In the genomic region with DNA sequence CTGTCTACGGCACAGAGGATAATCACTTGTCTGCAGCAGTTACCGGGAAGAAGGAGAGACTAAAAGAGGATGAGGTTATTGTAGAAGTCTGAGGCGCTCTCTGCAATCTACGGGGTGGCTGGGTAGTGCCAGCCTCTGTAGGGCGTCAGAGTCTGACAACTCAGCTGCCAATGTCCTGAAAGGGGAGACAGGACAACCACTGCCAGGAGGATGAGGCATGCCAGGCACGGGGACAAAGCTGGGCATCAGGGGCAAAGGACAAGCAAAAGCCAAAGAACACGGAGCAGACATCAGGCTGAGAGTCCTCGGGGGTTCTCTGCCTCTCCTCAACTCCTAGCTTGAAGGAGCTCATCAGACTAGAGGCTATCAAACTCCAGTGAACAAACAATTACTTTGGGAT, we compare ENCODE assay signal across 16 mouse cellular contexts.
"Had no signal": no experiment of that assay in that cellular context is flagged by ENCODE, and none has a peak within 500 bp of the region (broad histone marks: within the 10 kb centered on the region; RNA-seq: fewer than 3 reads in every experiment).

No protein-coding gene starts in this region.

- H3K27ac ChIP-seq: kidney, embryonic 15.5 days; liver, embryonic 15.5 days; midbrain, embryonic 10.5 days; midbrain, embryonic 15.5 days; neural tube, embryonic 12.5 days had no signal

- ATAC-seq: midbrain, embryonic 15.5 days had no signal

- H3K4me1 ChIP-seq: liver, embryonic 15.5 days; midbrain, embryonic 10.5 days; midbrain, embryonic 15.5 days; neural tube, embryonic 12.5 days had no signal

- H3K4me2 ChIP-seq: kidney, embryonic 15.5 days; liver, embryonic 11.5 days; liver, embryonic 15.5 days; lung, embryonic 14.5 days; midbrain, embryonic 15.5 days; neural tube, embryonic 12.5 days had no signal

- DNase-seq: kidney, adult 2 months; kidney, postnatal 14 days; layer of hippocampus, adult 9-11 months; layer of hippocampus, postnatal 36 days; lung, embryonic 14.5 days; lung, postnatal 10 days; lung, postnatal 4 days; spleen, adult 18-20 months; thymus, adult 2 months; thymus, postnatal 4 days had no signal

- H3K9me3 ChIP-seq: kidney, embryonic 15.5 days; liver, embryonic 15.5 days; midbrain, embryonic 10.5 days; midbrain, embryonic 15.5 days; neural tube, embryonic 12.5 days had no signal

- H3K4me3 ChIP-seq: kidney, embryonic 15.5 days; liver, embryonic 15.5 days; midbrain, embryonic 10.5 days; midbrain, embryonic 15.5 days; neural tube, embryonic 12.5 days had no signal

- H3K9ac ChIP-seq: kidney, embryonic 15.5 days; liver, embryonic 15.5 days; lung, embryonic 14.5 days; midbrain, embryonic 15.5 days; neural tube, embryonic 12.5 days had no signal

- H3K27me3 ChIP-seq: kidney, embryonic 15.5 days; liver, embryonic 15.5 days; midbrain, embryonic 15.5 days; neural tube, embryonic 12.5 days had no signal

- H3K36me3 ChIP-seq: kidney, embryonic 15.5 days; liver, embryonic 15.5 days; midbrain, embryonic 10.5 days; midbrain, embryonic 15.5 days; neural tube, embryonic 12.5 days had no signal
